33 mouse cellular contexts compared by ENCODE assay signal in the genomic region with DNA sequence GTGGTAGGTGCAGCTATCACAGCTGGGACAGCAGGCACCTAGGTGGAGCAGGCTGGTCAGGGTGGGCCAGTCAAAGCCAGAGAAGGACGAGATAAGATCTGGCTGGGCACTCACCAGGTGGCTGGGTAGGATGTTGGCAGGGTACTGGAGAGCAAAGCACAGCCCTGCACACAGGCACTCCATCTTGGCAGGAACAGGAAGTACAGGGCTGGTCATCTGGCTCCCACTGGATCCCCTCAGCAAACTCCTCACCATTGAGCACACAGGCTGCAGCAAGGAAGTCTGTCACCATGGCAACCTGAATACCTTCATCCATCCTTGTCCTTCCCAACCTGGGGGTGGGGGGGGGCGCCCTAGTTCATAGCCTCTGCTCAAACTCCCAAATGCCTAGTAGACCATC. TPM values are rescaled to one million over a fixed set of nuclear protein-coding genes. Genes with fewer than 3 reads are reported as not detected.
DNase-seq lines count a peak whose midpoint lies in the region; ATAC-seq lines count a peak whose summit lies in the region.
"Had no signal": no experiment of that assay in that cellular context is flagged by ENCODE, and none has a peak within 500 bp of the region (broad histone marks: within the 10 kb centered on the region; RNA-seq: fewer than 3 reads in every experiment).

No protein-coding gene starts in this region.

- no peak overlapping the region for H3K4me3 ChIP-seq in hindbrain, embryonic 14.5 days (replicated peaks; ENCODE audit: low read length)
- no peak overlapping the region for H3K4me3 ChIP-seq in hindbrain, embryonic 10.5 days
- H3K4me3 ChIP-seq in kidney, embryonic 14.5 days (ENCODE audit: low read length): no peak overlapping the region
- no peak overlapping the region for H3K4me3 ChIP-seq in lung, embryonic 16.5 days (ENCODE audit: low read length)
- H3K4me3 ChIP-seq: embryonic facial prominence, embryonic 12.5 days; forebrain, embryonic 10.5 days; heart, embryonic 10.5 days; heart, embryonic 15.5 days; midbrain, embryonic 12.5 days; myocyte; neural tube, embryonic 12.5 days had no signal

- no peaks in the 10 kb centered on the region for H3K36me3 ChIP-seq in hindbrain, embryonic 14.5 days (replicated peaks; ENCODE audit: control insufficient read depth, insufficient read depth)
- H3K36me3 ChIP-seq in hindbrain, embryonic 10.5 days: 0 out of 2 replicates have a peak, but pooled peaks cover 5% of the 10 kb centered on the region
- peaks cover 11% of the 10 kb centered on the region for H3K36me3 ChIP-seq in kidney, embryonic 14.5 days (ENCODE audit: control insufficient read depth, insufficient read depth, low read length)
- H3K36me3 ChIP-seq in lung, embryonic 16.5 days (ENCODE audit: control insufficient read depth, insufficient read depth, low read length): no peaks in the 10 kb centered on the region
- H3K36me3 ChIP-seq: heart, embryonic 15.5 days; midbrain, embryonic 12.5 days; neural tube, embryonic 12.5 days had no signal

- H3K27ac ChIP-seq in hindbrain, embryonic 14.5 days: no peak overlapping the region
- no peak overlapping the region for H3K27ac ChIP-seq in hindbrain, embryonic 10.5 days
- H3K27ac ChIP-seq in kidney, embryonic 14.5 days (ENCODE audit: low read depth, low read length): no peak overlapping the region
- no peak overlapping the region for H3K27ac ChIP-seq in lung, embryonic 16.5 days (ENCODE audit: low read length)
- H3K27ac ChIP-seq: embryonic facial prominence, embryonic 12.5 days; forebrain, embryonic 10.5 days; heart, embryonic 10.5 days; heart, embryonic 15.5 days; liver, embryonic 14.5 days; midbrain, embryonic 12.5 days; neural tube, embryonic 12.5 days had no signal

- 37% methylated on average over 2 of the region's 2 CpGs for WGBS in hindbrain, embryonic 14.5 days
- WGBS in hindbrain, embryonic 10.5 days: 45% methylated on average over 2 of the region's 2 CpGs
- 62% methylated on average over 2 of the region's 2 CpGs for WGBS in kidney, embryonic 14.5 days
- WGBS in lung, embryonic 16.5 days: 21% methylated on average over 2 of the region's 2 CpGs

- no peak overlapping the region for H3K9ac ChIP-seq in hindbrain, embryonic 14.5 days
- H3K9ac ChIP-seq in kidney, embryonic 14.5 days (ENCODE audit: low read depth, low read length): no peak overlapping the region
- no peak overlapping the region for H3K9ac ChIP-seq in lung, embryonic 16.5 days (ENCODE audit: low read length)
- H3K9ac ChIP-seq: embryonic facial prominence, embryonic 12.5 days; heart, embryonic 15.5 days; liver, embryonic 14.5 days; midbrain, embryonic 12.5 days; neural tube, embryonic 12.5 days had no signal

- no peaks in the 10 kb centered on the region for H3K4me1 ChIP-seq in hindbrain, embryonic 14.5 days (replicated peaks; ENCODE audit: control insufficient read depth, insufficient read depth, low read length)
- H3K4me1 ChIP-seq in hindbrain, embryonic 10.5 days (replicated peaks): peaks cover 21% of the 10 kb centered on the region
- no peaks in the 10 kb centered on the region for H3K4me1 ChIP-seq in kidney, embryonic 14.5 days (ENCODE audit: control insufficient read depth, insufficient read depth, low read length)
- no peaks in the 10 kb centered on the region for H3K4me1 ChIP-seq in lung, embryonic 16.5 days (replicated peaks; ENCODE audit: control insufficient read depth, insufficient read depth, low read length)
- H3K4me1 ChIP-seq: embryonic facial prominence, embryonic 12.5 days; heart, embryonic 15.5 days; neural tube, embryonic 12.5 days had no signal

- 0 out of 2 replicates have a peak, but pooled peaks have one; percentile 32 for ATAC-seq in hindbrain, embryonic 14.5 days (ENCODE audit: low FRiP score)
- ATAC-seq in kidney, embryonic 14.5 days (ENCODE audit: low FRiP score, low TSS enrichment): 0 out of 2 replicates have a peak, but pooled peaks have one; percentile 34
- ATAC-seq in lung, embryonic 16.5 days (ENCODE audit: low read depth): 0 out of 2 replicates have a peak, but pooled peaks have one; percentile 23
- ATAC-seq: forebrain, embryonic 16.5 days had no signal

- no peak for DNase-seq in hindbrain, embryonic 14.5 days (ENCODE audit: low spot score)
- no peak for DNase-seq in hindbrain, embryonic 10.5 days (ENCODE audit: low spot score)
- no peak for DNase-seq in kidney, adult 11 months
- no peak for DNase-seq in lung, postnatal 14 days
- DNase-seq in MN1 (ENCODE audit: low spot score): peak; percentile 18
- no peak for DNase-seq in thymus, postnatal 0 days (ENCODE audit: low spot score)
- DNase-seq: adrenal gland, postnatal 25 days; cerebellum, adult 11-12 months; cerebellum, adult 9-11 months; embryo, embryonic 11 days; kidney, adult 2 months; layer of hippocampus, postnatal 36 days; left cerebral cortex, postnatal 4 days; liver; lung, adult 2 months; right cerebral cortex, adult 18-20 months; spleen, adult 18-20 months; thymus, adult 18-20 months; thymus, postnatal 36 days had no signal

- no peaks in the 10 kb centered on the region for H3K9me3 ChIP-seq in hindbrain, embryonic 14.5 days (ENCODE audit: control insufficient read depth, low read length)
- no peaks in the 10 kb centered on the region for H3K9me3 ChIP-seq in hindbrain, embryonic 10.5 days
- H3K9me3 ChIP-seq in kidney, embryonic 14.5 days (ENCODE audit: control insufficient read depth, low read length): no peaks in the 10 kb centered on the region
- H3K9me3 ChIP-seq in lung, embryonic 16.5 days (ENCODE audit: control insufficient read depth, low read length): no peaks in the 10 kb centered on the region
- H3K9me3 ChIP-seq: embryonic facial prominence, embryonic 12.5 days; forebrain, embryonic 10.5 days; heart, embryonic 10.5 days; heart, embryonic 15.5 days; midbrain, embryonic 12.5 days; neural tube, embryonic 12.5 days had no signal

- no peak overlapping the region for H3K4me2 ChIP-seq in hindbrain, embryonic 14.5 days (replicated peaks)
- H3K4me2 ChIP-seq in kidney, embryonic 14.5 days (replicated peaks; ENCODE audit: low read depth, low read length): no peak overlapping the region
- no peak overlapping the region for H3K4me2 ChIP-seq in lung, embryonic 16.5 days (ENCODE audit: low read depth, low read length)
- H3K4me2 ChIP-seq: embryonic facial prominence, embryonic 12.5 days; heart, embryonic 15.5 days; midbrain, embryonic 12.5 days; neural tube, embryonic 12.5 days had no signal

- peaks cover 36% of the 10 kb centered on the region for H3K27me3 ChIP-seq in hindbrain, embryonic 14.5 days (ENCODE audit: control insufficient read depth, insufficient read depth, low read length)
- H3K27me3 ChIP-seq in hindbrain, embryonic 10.5 days (ENCODE audit: insufficient read depth, poor library complexity, severe bottlenecking): peaks cover 60% of the 10 kb centered on the region
- H3K27me3 ChIP-seq in kidney, embryonic 14.5 days (ENCODE audit: control insufficient read depth, insufficient read depth, low read length): no peaks in the 10 kb centered on the region
- peaks cover 9% of the 10 kb centered on the region; the same call in 1 of the 2 replicates for H3K27me3 ChIP-seq in lung, embryonic 16.5 days (ENCODE audit: control insufficient read depth, insufficient read depth, low read depth, low read length)

RNA-seq across cellular contexts. Expression of gene Kcp, which starts 10.0 kb away (rescaled TPM):
- polyA plus RNA-seq in hindbrain, embryonic 14.5 days (2014; fragmentation: Nextera tagmentation; extraction: Ambion mirVana): 16.3 and 19.9 TPM in 2 replicates
- polyA plus RNA-seq in hindbrain, embryonic 10.5 days (2016; fragmentation: Nextera tagmentation; extraction: Ambion mirVana): 13.5 TPM in 2 replicates
- 30.0 and 32.8 TPM in 2 replicates for polyA plus RNA-seq in kidney, embryonic 14.5 days (2014; fragmentation: Nextera tagmentation; extraction: Ambion mirVana)
- 11.5 and 12.6 TPM in 2 replicates for polyA plus RNA-seq in lung, embryonic 16.5 days (2015; fragmentation: Nextera tagmentation; extraction: Ambion mirVana)
- 0.82 and 1.2 TPM in 2 replicates for polyA plus RNA-seq in thymus, postnatal 0 days (2015; fragmentation: Nextera tagmentation; extraction: Ambion mirVana)

RNA-seq across cellular contexts. Expression of gene Atp6v1fnb, which starts 26.6 kb away (rescaled TPM):
- polyA plus RNA-seq in hindbrain, embryonic 14.5 days (2014; fragmentation: Nextera tagmentation; extraction: Ambion mirVana): 0.70 TPM in 1 of 2 replicates, not detected in the other
- polyA plus RNA-seq in hindbrain, embryonic 10.5 days (2016; fragmentation: Nextera tagmentation; extraction: Ambion mirVana): not detected in 2 replicates
- 0.49 TPM in 1 of 2 replicates, not detected in the other for polyA plus RNA-seq in kidney, embryonic 14.5 days (2014; fragmentation: Nextera tagmentation; extraction: Ambion mirVana)
- not detected in 2 replicates for polyA plus RNA-seq in lung, embryonic 16.5 days (2015; fragmentation: Nextera tagmentation; extraction: Ambion mirVana)
- polyA plus RNA-seq in thymus, postnatal 0 days (2015; fragmentation: Nextera tagmentation; extraction: Ambion mirVana): not detected in 2 replicates
- polyA plus RNA-seq: forebrain, embryonic 16.5 days; gonadal fat pad, adult 2 months; heart, embryonic 10.5 days; heart, embryonic 15.5 days; large intestine, adult 2 months; liver, embryonic 14.5 days; midbrain, embryonic 12.5 days; myocyte; stomach, embryonic 16.5 days had no signal

RNA-seq across cellular contexts. Expression of gene Irf5, which starts 28.6 kb away (rescaled TPM):
- 1.5 and 1.7 TPM in 2 replicates for polyA plus RNA-seq in hindbrain, embryonic 14.5 days (2014; fragmentation: Nextera tagmentation; extraction: Ambion mirVana)
- 2.8 and 3.1 TPM in 2 replicates for polyA plus RNA-seq in hindbrain, embryonic 10.5 days (2016; fragmentation: Nextera tagmentation; extraction: Ambion mirVana)
- 4.5 and 5.0 TPM in 2 replicates for polyA plus RNA-seq in kidney, embryonic 14.5 days (2014; fragmentation: Nextera tagmentation; extraction: Ambion mirVana)
- polyA plus RNA-seq in lung, embryonic 16.5 days (2015; fragmentation: Nextera tagmentation; extraction: Ambion mirVana): 5.5 and 6.8 TPM in 2 replicates
- polyA plus RNA-seq in thymus, postnatal 0 days (2015; fragmentation: Nextera tagmentation; extraction: Ambion mirVana): 12.3 and 13.4 TPM in 2 replicates

RNA-seq across cellular contexts. Expression of gene Atp6v1f, which starts 30.3 kb away (rescaled TPM):
- polyA plus RNA-seq in hindbrain, embryonic 14.5 days (2014; fragmentation: Nextera tagmentation; extraction: Ambion mirVana): 319 and 346 TPM in 2 replicates
- polyA plus RNA-seq in hindbrain, embryonic 10.5 days (2016; fragmentation: Nextera tagmentation; extraction: Ambion mirVana): 226 and 252 TPM in 2 replicates
- 248 and 309 TPM in 2 replicates for polyA plus RNA-seq in kidney, embryonic 14.5 days (2014; fragmentation: Nextera tagmentation; extraction: Ambion mirVana)
- 208 and 220 TPM in 2 replicates for polyA plus RNA-seq in lung, embryonic 16.5 days (2015; fragmentation: Nextera tagmentation; extraction: Ambion mirVana)
- polyA plus RNA-seq in thymus, postnatal 0 days (2015; fragmentation: Nextera tagmentation; extraction: Ambion mirVana): 381 and 416 TPM in 2 replicates
